Mouse (Mus musculus) lung, adult 18-20 months (tissue): ENCODE results near the gene Tbc1d7.

Experiments used
- DNase-seq, 2 experiments: peaks; one replicate each; pipeline ENCODE4 v3.0.0; 2022; ENCODE audit warnings: mixed read lengths in 2 of 2

The Tbc1d7 gene

GRCm38 (mm10) chr13:43171020-43171710, at the start of gene Tbc1d7:
Gene Tbc1d7, minus strand, starts transcription at chr13:43171501.
- DNase-seq, result peak; percentile 97

- DNase-seq, result no peak
Measured at GRCm38 (mm10) chr13:43220635-43221034, 49.3 kb upstream of the Tbc1d7 start.

- DNase-seq, result peak in 1 of 2 experiments; percentile 60
Measured at GRCm38 (mm10) chr13:43218764-43219163, 47.5 kb upstream of the Tbc1d7 start.

- no peak for DNase-seq
Measured at GRCm38 (mm10) chr13:43218284-43218683, 47.0 kb upstream of the Tbc1d7 start.

GRCm38 (mm10) chr13:43217686-43218085, 46.4 kb upstream of the Tbc1d7 start:
- DNase-seq, result no peak

- no peak for DNase-seq
Measured at GRCm38 (mm10) chr13:43217059-43217458, 45.8 kb upstream of the Tbc1d7 start.

- no peak for DNase-seq
Measured at GRCm38 (mm10) chr13:43215994-43216706, 44.8 kb upstream of the Tbc1d7 start.

- DNase-seq, result no peak
Measured at GRCm38 (mm10) chr13:43215144-43215993, 44.1 kb upstream of the Tbc1d7 start.

GRCm38 (mm10) chr13:43212338-43212737, 41.0 kb upstream of the Tbc1d7 start:
- peak; percentile 50 to 73 for DNase-seq

- DNase-seq, result no peak
Measured at GRCm38 (mm10) chr13:43210956-43211355, 39.7 kb upstream of the Tbc1d7 start.

- DNase-seq, result no peak
Measured at GRCm38 (mm10) chr13:43209560-43209959, 38.3 kb upstream of the Tbc1d7 start.

GRCm38 (mm10) chr13:43208914-43209439, 37.7 kb upstream of the Tbc1d7 start:
- DNase-seq, result no peak

GRCm38 (mm10) chr13:43206118-43206683, 34.9 kb upstream of the Tbc1d7 start:
- DNase-seq, result no peak

GRCm38 (mm10) chr13:43203641-43204040, 32.3 kb upstream of the Tbc1d7 start:
- no peak for DNase-seq

- DNase-seq, result no peak
Measured at GRCm38 (mm10) chr13:43203234-43203633, 31.9 kb upstream of the Tbc1d7 start.

GRCm38 (mm10) chr13:43202351-43202750, 31.1 kb upstream of the Tbc1d7 start:
- no peak for DNase-seq

- DNase-seq, result no peak
Measured at GRCm38 (mm10) chr13:43201033-43201432, 29.7 kb upstream of the Tbc1d7 start.

GRCm38 (mm10) chr13:43200473-43200872, 29.2 kb upstream of the Tbc1d7 start:
- DNase-seq, result no peak

- no peak for DNase-seq
Measured at GRCm38 (mm10) chr13:43199749-43200148, 28.4 kb upstream of the Tbc1d7 start.

GRCm38 (mm10) chr13:43199282-43199681, 28.0 kb upstream of the Tbc1d7 start:
- DNase-seq, result no peak

- no peak for DNase-seq
Measured at GRCm38 (mm10) chr13:43197187-43197586, 25.9 kb upstream of the Tbc1d7 start.

- no peak for DNase-seq
Measured at GRCm38 (mm10) chr13:43196000-43196399, 24.7 kb upstream of the Tbc1d7 start.

- DNase-seq, result no peak
Measured at GRCm38 (mm10) chr13:43193932-43194331, 22.6 kb upstream of the Tbc1d7 start.
